Mouse (Mus musculus) urinary bladder, postnatal 14 days (tissue): Measurements from ENCODE around the gene Bcar1.

Experiments used
- DNase-seq: peaks from one replicate; pipeline ENCODE4 v3.0.0; 2021; ENCODE audit warnings: low spot score

The Bcar1 gene

DNA sequence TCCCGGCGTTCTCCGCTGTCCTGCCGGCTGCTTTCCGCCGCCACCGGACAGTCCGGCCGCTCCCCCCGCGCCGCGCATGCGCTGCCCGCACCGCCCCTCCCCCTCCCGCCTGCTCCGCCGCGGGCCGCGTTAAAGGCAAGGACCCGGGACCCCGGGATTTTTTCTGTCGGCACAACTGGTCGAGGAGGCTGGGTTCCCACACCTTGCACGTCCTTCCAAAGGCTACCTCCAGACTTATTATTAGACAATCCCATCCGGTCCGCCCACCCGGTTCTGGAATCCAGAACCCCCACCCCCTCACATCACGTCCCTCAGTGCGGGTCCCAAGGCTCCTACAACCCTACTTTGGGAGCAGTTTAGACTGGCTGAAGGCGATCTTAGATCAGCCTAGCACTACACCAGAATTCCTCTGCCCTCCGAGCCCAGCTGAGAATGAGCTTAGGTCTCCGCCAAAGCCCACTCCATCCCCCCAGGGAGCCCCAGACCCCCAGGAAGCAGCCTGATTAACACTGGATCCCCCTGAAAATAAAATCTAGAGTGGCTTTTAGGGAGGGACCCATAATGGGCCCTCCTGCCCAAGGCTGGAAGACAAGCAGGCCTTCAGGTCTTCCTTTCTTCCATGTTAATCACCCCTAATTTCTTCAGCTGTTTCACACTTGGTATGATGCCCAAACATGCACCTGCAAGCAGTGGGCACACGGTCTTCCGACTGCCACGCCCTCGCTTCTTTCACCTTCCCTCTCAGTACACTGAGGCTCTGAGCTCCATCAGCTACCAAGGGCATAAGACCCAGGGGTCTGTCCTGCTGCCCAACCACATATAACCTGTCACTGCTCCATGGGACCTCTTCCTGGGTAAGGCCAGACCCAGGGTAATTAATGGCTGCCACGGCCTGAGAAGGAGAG is at the start of gene Bcar1:
TSS of gene Bcar1 (minus strand) at position 18 of the 905 bp plus-strand sequence.
- DNase-seq, result peak; percentile 80

DNA sequence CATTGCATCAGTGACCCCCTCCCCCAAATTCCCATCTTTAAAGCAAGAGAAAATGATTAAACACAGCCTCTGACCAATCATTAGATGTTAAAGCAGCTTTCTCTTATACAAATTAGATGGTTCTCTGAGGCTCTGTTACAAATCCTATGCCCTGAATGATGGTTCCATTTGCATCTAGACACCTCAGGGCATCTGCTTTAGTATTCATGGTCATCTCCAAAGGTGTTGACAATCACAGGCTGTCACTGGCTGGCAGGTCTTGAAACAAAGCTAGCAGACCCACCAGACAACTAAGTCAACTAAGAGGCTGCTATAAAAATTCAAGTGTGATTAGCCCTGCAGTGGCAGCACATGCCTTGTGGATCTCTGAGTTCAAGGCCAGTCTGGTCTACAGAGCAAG is 46.0 kb upstream of the Bcar1 start:
- DNase-seq, result no peak

DNA sequence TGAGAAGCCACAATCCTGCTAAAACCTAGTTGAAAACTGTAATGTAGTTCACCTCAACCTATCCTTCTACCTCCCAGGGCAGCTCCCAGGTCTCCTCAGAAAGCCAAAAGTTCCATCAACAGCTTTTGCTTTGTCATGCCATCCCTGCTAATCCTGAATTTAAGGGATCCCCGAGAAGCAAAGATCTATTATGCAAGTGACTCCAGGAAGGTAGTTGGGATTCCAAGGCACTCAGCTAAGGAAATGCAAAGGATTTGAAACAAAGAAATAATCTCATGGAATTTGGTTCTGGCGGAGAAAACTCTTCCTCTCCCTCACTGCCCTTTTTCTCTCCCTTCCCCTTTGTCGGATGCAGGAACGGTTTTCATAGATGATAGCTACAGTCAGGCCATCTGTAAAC is 45.6 kb upstream of the Bcar1 start:
- no peak for DNase-seq

DNA sequence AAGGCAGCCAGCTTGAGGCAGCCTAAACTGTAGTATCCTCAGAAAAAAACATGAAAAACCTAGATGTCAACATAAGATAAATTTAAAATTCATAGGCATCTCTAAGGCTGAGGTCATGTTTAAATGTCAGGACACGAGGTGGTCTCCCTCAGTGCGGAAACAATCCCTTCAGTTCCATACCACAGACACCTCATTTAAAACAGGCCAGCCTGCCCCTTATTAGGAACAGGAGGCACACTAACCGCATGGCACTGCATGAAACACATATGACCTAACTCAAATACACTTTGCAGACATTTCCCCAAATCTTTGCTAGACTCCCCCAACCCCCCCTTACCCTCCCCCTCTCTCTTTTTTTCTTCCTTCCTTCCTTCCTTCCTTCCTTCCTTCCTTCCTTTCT is 44.9 kb upstream of the Bcar1 start:
- DNase-seq, result no peak

DNA sequence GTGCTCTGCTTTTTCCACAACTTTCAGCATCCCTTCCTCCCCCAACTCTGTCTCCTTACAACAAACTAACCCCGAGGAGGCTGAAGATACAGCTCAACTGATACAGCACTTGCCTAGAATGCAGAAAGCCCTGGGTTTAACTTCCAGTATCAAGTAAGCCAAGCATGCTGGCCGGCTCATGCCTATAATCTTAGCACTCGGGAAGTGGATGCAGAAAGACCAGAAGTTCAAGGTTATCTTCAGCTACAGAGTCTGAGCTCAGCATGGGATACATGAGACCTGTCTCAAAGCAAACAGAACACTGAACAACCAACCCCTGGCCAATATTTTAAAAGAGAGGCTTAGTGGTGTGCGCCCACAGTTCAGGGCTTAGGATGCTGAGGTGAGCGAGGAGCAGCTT is 44.5 kb upstream of the Bcar1 start:
- DNase-seq, result no peak

DNA sequence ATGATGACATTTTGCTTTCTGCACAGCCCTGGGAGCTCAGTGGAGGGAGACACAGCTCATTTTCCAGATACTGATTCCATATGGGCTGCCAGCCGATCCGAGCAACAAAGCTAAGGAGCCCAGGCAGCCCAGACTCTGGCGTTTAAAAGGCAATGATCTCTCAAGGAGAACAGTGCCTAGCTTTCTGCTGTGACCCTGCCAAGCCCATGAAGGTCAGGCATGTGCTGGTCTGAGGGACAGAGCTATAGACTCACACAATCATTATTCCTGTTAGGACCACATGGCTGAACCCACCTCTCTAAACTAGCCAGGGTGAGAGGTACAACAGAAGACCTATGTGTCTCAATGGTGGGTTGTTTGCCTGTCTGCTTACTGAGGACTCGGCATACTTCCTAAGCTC is 44.1 kb upstream of the Bcar1 start:
- DNase-seq, result no peak

DNA sequence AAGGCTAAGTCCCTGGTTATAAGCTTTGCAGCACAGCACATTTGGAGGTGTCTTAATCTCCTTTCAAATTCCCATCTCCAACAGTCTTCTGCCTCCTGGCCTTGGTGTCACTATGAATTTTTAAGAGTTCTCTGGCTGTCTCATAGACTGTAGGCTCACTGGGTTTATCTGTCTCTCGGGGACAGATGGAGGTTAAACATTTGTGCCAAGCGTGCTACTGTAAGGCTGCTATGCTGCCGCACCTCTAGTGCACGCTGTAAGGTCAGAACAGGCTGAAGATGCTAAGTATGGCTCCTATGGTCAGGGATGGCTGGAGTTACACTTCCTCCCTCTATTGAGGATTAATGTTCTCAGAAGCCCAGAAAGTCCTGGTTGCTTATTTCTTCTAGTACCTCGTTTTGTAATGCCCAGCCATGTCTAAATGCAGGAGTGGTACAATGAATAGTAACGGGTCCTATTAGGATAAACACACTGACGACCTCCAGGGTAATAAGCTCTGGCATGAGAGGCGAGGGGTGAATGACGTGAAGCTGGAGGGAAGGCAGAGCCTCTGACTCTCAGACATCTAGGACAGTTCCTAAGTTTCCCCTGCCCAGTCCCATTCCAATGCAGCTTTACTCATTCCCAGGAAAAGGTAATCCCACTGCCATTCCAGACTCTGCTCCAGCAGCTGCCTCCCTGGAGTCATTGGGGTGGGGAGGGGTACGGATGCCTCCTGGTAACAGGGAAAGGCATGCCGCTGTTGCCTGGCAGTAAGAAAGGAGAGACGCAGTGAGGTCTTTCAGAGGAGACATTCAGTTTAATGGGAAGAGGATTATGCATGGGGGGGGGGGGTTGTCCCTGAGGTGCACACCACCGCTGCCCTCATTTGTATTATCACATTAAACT is 43.3 kb upstream of the Bcar1 start:
- DNase-seq, result no peak

DNA sequence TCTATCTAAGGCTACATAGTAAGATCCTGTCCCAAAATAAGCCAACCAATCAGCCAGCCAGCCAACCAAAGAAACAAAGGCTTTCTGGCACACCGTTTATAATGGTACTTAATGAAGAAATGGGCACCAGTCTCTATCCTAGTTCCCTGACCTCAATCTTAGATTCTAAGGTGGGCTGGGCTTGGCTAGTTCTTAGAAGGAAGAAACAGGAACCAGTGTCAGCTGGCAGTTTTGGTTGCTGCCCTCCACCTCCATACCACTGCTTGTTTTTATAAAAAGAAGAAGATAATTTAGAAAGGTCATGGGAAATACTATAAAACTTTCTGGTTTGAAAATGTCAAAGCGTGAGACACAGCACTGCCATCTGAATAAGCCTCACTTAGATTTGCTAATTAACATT is 42.5 kb upstream of the Bcar1 start:
- no peak for DNase-seq

DNA sequence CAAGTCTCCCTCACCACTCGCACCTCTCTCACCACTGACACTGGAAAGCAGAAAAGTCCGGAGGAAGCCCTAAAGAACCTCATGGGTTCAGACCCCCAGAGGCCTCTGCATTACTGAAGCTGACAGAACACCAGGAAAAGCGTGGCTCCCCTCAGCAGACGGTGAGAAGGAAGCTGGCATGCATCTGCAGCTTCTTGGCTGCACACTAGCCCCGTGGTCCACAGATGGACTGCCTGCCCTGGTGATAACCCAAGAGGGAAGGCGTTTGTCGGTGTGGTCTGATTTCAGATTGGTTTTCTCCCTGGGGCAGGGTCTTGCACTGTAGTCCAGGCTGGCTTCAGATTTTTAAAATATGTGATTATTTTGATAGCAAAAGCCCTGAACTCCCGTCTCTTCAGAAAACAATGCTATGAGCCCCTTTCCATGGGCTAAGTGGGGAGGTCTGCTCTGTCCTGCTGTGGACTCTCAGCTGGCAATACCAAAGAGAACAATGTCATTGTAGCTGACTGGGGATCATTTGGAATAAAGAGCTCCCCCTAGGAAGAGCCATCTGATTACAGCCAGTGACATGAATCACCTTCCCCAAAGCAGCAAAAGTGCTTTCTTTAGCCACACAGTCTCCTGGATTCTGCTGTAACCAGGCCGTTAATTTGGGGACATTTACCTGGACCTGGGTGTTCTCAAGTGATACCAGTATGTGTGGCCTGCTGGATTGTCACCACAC is 39.2 kb upstream of the Bcar1 start:
- DNase-seq, result no peak

DNA sequence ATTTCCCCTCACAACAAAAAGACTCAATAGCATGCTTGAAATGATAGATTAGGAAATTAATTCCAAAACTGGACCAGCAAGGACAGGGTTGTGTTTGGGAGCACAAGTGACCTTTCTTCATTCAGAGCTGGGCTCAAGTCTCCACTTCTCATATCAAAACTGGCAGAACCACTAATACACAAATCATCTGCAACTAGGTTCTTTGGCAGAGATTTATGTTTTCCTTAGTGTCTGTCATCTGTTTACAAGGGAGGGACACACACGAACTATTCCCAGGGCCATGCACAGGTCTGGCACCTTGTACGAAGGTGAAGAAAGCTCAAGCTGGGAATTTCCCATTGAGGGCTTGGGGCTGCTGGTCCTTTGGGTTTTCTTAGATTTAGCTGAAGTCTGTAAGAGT is 38.6 kb upstream of the Bcar1 start:
- no peak for DNase-seq

DNA sequence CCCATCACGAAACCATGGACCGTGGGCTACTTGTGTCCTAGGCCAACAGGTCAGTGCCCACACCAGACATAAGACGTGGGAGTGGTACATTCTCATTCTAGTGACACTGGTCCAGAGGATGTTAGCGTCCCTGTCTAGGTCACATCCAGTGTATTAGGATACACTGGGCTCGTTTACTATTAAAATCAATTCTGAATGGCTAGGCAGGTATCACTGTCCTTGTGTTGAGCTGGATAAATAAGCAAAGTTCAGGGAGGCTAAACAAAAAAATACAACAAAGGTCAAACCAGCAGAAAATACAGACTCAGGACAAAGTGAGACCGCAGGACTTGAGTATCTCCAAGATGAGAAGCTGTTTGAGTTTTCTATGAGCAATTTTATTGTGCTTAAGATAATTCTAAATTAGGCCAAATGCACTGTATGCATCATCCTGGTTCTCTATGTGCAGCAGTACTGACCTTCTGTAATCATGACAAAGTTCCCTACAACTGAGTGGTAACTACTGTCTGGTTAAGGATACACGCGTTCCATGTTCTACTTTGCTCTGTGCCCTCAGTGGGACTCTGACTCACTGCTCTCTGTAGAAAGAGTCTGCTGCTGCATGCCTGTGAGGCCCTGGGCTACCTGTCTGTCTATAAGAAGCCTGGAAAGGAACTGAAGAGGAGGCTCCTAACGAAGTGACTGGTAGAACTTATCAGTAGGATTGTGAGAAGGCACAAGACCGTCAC is 37.3 kb upstream of the Bcar1 start:
- DNase-seq, result no peak

DNA sequence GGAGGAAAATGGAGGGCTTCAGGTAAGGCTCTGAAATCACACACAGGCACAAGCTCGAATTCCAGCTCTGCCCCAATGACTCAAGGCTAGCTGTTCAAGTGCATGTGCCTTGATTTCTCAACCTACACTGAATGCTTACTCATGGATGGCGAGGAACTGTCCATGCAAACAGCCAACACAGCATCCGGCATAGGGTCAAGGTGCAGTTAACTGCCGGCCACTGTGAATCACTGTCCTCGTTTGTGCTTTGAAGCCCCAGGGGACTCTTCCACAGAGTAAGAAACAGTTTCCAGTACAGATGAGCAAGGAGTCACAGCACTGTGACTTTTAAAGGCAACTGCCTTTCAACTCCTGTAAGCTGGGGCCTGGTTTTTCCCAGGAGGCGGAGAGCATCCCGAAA is 36.1 kb upstream of the Bcar1 start:
- peak; percentile 22 for DNase-seq

DNA sequence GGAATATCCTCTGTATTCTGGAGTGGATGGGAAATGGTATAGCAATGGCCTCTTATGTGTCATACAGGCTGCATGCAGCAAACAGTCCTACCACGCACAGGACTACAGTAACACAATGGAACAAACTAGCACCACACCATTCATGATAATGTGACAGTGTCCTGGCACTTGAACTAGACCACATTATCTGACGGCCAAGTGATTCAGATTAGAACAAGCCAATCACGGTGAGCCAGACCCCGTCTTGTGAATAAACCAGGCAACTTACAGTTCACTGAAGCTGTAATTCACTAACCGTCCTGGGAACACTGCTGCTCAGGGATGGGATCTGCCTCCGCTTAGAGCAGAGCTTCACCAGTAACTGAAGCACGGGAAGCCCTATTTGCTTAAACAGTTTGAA is 35.2 kb upstream of the Bcar1 start:
- no peak for DNase-seq

DNA sequence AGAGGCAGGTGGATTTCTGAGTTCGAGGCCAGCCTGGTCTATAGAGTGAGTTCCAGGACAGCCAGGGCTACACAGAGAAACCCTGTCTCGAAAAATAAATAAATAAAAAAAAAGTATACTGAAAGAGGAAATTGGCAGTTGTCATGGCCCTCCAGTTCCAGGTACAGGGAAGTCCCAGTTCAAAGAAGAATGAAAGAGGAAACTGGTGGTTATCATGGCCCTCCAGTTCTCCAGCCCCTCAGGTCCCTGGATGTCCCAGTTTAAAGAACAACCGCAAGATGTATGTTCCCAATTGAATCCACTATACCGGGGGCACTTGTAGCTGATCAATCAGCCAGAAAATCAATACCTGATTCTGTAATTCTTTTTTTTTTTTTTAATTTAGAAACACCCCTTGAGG is 32.9 kb upstream of the Bcar1 start:
- no peak for DNase-seq

DNA sequence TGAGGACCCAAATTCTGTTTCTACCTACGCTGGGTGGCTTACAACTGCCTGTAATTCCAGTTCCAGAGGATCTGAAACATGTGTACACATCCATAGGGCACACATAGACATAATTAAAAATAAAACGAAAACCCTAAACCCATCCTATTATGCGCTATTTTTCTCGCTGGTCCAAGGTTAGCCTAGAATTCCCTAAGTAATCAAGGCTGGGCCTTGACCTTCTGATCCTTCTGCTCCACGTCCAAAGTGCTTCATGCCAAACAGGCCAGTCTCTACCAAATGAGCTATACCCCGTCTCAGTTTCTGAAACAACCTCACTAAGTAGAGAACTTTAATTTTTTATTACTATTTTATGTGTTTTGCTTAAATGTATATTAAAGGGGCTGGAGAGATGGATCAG is 32.2 kb upstream of the Bcar1 start:
- no peak for DNase-seq

DNA sequence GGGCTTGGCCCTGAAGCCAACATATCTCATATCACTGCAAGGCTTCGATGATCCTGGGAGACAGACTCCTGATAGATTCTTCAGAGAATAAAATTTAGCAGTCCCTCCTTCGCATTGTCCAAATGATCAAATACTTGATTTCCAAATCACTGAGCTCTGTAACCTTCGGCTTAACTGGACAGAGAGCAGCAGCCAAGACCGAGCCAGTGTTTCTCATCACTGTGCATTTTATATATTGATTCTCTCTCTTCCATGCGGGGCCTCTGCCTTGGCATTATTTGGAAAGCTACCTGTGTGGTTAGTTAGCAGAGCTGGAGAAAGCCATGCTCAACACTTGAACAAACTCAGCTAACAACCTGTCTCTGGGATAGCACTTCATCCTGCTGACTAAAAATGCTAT is 29.9 kb upstream of the Bcar1 start:
- DNase-seq, result no peak

DNA sequence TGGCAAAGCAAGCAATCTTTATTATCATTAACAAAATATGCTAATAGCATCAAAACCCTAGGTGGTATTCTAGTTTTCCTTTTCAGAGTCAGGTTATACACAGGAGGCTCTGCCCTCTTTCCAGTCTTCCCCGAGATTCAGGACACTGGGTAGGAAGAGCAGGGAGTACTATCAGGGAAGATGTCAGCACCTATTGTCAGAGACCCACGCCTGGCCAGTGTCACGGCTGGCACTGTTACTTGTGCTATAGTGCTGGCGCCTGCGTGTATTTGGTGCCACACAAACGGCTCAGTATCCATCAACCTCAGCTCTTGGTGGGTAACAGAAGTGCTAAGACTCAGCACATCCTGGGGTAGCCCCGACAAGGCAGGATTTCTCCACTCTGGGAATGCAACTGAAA is 29.4 kb upstream of the Bcar1 start:
- no peak for DNase-seq

DNA sequence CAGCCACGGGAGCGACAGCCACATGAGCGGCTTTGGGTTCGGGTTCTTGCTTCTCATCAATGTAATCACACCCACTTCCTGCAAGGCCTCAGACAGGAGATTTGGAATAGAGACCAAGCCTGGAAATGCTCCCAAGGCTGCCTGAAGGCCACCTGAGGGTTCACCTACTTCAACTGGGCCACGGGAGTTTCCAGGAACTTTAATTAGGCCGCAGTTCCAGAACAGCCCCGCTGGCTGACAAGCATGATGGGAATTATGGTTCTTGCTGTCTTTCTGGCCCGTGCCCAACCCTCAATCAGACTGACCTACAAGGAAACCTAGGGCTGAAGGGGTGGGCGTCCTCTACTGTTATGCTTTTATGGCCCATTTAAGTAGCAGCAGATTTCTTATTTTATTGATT is 28.5 kb upstream of the Bcar1 start:
- DNase-seq, result no peak

DNA sequence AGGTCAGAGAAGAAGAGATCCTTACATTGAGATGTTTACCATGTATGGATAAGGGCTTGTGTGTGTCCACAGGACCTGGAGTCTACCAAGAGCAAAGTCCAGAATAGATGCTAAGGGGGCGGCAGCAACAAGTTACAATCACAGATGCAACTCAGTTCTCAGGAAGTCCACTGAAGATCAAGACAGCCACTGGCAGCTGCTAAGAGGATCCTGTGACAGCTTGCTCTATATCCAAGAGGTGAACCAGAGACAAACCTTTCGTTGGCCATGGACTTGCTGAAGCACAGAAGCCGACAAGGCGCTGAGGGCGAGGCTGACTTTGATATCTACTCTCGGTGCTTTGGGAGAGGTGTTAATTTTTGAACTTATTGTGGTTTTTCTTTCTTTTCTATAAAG is 28.0 kb upstream of the Bcar1 start:
- DNase-seq, result no peak

DNA sequence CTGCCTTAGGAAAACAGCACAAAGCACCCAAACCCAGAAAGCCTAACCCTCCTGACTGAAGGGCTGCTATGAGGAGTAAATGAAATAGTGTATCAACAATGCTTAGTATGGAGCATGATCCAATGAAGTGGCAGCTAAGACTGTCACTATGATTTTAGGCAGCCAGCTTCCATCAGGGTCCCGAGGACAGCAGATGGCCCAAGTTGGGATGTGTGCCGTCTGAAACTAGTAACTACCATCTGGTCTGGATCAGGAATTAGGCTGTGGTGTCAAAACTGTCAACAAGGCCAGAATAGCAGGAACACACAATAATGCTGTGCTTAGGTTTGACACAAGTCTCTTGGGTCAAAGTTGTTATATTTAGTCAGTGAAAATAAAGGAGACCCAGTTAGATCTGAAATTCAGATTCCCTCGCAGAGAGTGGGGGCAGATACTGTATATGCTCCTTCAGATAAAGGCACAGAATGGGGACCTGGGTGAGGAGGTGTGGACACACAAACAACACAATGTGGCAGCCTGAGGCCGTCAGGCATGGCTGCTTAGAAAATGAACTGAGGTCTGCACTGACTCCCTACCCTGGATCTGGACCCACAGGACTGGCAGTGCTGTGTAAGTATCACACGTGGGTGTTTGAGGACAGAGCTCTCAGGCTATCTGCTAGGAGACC is 27.5 kb upstream of the Bcar1 start:
- no peak for DNase-seq

DNA sequence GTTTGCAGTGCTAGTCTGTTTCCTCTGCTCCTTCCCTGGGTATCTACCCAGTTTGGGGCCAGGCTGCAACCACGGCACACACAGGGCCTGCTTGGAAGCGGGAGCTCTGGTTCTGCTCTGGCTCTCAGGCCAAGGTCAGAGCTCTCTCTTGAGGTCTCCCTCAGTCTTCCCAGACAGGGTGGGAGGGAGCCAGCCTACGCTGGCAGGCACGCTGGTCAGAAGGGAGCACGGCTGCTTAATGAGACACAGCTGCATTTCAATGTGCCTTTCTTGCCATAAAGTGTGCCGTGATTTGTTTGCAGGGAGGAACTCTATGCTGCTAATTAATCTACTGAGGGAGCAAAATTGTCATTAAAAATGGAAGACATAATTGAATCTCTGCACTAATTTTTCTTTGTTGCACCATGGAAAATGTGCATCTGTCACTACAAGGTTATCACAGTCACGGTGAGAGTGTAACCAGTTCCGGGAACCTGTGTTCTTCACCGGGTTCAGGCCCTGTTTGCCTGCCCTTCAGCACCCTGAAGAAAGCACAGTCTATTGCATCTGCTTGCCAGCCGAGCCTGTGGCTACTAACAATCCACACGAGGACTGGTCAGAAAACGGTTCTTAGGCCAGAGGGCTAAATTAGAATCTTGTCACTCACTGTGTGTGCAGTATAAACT is 26.3 kb upstream of the Bcar1 start:
- no peak for DNase-seq
